Mouse (Mus musculus): Measurements from ENCODE around the gene Arhgef1. TPM values are rescaled to one million over a fixed set of nuclear protein-coding genes. Genes with fewer than 3 reads are reported as not detected.

Gene Arhgef1
- 60.8 TPM for polyA plus RNA-seq (2014; fragmentation: Illumina TruSeq; extraction: RNeasy Lipid Tissue Mini Kit (QIAGEN cat#74804); ENCODE audit: low read depth, low replicate concordance)

GRCm38 (mm10) chr7:24902630-24903443, at the start of gene Arhgef1:
Arhgef1 (plus strand) TSS chr7:24902912.

DNA sequence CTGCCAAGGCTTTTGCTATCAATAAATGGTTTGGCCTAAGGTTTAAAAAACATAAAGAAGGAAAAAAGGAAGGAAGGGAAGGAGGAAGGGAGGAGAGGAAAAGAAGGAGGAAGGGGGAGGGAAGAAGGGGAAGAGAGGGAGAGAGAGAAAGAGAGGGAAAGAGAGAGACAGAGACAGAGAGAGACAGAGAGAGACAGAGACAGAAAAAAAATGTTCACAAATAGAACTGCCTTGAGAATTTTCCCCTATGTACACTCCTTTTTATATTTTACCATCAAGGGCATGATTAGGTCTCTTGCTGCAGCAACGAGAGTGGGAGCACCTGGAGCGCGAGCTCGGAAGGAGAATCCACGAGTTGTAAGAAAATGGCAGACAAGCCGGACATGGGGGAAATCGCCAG, 40.8 kb upstream of the Arhgef1 start, which contains the start of gene Gm9844:
TSS of gene Gm9844 (plus strand) at position 301 of the 400 bp plus-strand sequence.

DNA sequence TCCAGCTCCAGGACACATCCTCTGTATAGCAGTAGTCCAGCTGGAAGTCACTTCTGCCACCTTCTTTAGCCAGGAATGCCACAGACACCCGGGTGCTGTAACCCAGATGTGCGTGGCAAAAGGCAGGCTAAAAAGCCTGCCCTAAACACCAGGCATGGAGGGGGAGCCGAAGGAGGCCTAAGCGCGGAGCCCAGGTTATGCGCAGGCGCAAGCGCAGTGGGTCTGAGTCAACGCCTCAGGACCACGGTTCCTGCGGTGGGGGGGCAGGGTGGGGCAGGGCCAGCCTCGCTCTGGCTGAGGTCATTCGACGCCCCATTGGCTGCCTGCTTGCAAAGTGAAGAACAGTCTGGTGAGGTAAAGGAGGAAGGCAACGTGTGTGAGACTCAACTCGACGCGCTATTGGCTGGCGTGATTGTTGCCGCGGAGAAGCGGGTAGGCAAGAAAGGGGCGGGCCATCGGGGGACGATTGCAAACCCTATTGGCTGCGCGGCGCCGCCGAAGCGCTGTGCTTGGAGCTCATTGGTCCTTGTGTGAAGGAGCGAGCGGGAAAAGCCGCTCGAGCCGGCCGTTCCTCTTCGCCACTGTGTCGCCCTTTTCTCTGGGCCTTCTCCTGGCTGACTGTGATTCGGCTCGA, 33.1 kb upstream of the Arhgef1 start, which contains the start of the genes Lypd4 and Dmrtc2:
TSS of gene Lypd4 (minus strand) at position 410 of the 634 bp plus-strand sequence.
TSS of gene Dmrtc2 (plus strand) at position 526 of the 634 bp plus-strand sequence.

GRCm38 (mm10) chr7:24883896-24884692, 18.6 kb upstream of the Arhgef1 start, which contains the start of gene Rps19:
Rps19 (plus strand) TSS chr7:24884371.

GRCm38 (mm10) chr7:24897224-24897623, 5.5 kb upstream of the Arhgef1 start, which contains the start of gene Cd79a:
Cd79a (plus strand) TSS chr7:24897381.

DNA sequence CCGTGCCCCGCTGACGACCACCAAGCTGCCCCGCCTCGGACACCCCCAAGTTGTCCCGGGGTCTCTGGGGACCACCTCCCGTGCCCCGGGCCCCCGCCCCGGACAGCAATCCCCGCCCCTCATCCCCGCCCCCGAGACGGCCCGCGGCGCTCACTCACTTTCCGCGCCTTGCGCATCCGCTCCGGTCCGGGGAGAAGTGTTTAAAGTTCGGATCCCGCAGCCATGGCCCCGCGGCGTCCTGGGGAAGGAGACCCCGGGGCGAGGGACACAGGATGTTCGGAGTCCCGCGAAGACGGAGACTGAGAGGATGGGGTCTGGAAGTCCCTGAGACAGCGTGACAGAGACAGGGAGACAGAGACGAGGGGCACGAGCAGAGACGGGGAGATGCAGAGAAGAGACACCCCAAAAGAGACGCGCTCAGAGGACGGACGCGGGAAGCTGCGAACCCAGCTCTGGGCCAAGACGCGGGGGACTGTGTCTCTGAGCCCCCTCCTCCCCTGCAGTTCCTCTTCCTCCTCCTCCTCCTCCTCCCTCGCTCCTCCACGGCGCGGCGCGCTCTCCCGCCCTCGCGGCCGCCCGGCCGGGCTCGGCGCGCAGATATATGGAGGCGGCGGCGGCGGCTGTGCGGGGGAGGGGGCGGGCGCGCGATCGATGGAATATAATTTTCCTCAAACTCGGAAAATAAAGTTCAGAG, 41.7 kb downstream of the Arhgef1 start, which contains the start of gene Gm4881:
TSS of gene Gm4881 (minus strand) at position 238 of the 694 bp plus-strand sequence.

GRCm38 (mm10) chr7:24971972-24972893, 69.5 kb downstream of the Arhgef1 start, which contains the start of gene Rabac1:
Rabac1 (minus strand) TSS chr7:24972754.

Other genes with a start within 250 kb of the Arhgef1 start
- gene Tex101, start 226.2 kb upstream of the Arhgef1 start, polyA plus RNA-seq (2014; fragmentation: Illumina TruSeq; extraction: RNeasy Lipid Tissue Mini Kit (QIAGEN cat#74804); ENCODE audit: low read depth, low replicate concordance), result not detected
- not detected for gene BC049730, start 193.7 kb upstream of the Arhgef1 start, polyA plus RNA-seq (2014; fragmentation: Illumina TruSeq; extraction: RNeasy Lipid Tissue Mini Kit (QIAGEN cat#74804); ENCODE audit: low read depth, low replicate concordance)
- not detected for gene Gm4763, start 176.0 kb upstream of the Arhgef1 start, polyA plus RNA-seq (2014; fragmentation: Illumina TruSeq; extraction: RNeasy Lipid Tissue Mini Kit (QIAGEN cat#74804); ENCODE audit: low read depth, low replicate concordance)
- gene Cd177, start 142.6 kb upstream of the Arhgef1 start, polyA plus RNA-seq (2014; fragmentation: Illumina TruSeq; extraction: RNeasy Lipid Tissue Mini Kit (QIAGEN cat#74804); ENCODE audit: low read depth, low replicate concordance), result not detected
- not detected for gene Ceacam10, start 125.7 kb upstream of the Arhgef1 start, polyA plus RNA-seq (2014; fragmentation: Illumina TruSeq; extraction: RNeasy Lipid Tissue Mini Kit (QIAGEN cat#74804); ENCODE audit: low read depth, low replicate concordance)
- gene Gm9844, start 40.7 kb upstream of the Arhgef1 start, polyA plus RNA-seq (2014; fragmentation: Illumina TruSeq; extraction: RNeasy Lipid Tissue Mini Kit (QIAGEN cat#74804); ENCODE audit: low read depth, low replicate concordance), result 1.5 TPM
- not detected for gene Lypd4, start 33.0 kb upstream of the Arhgef1 start, polyA plus RNA-seq (2014; fragmentation: Illumina TruSeq; extraction: RNeasy Lipid Tissue Mini Kit (QIAGEN cat#74804); ENCODE audit: low read depth, low replicate concordance)
- gene Dmrtc2, start 32.9 kb upstream of the Arhgef1 start, polyA plus RNA-seq (2014; fragmentation: Illumina TruSeq; extraction: RNeasy Lipid Tissue Mini Kit (QIAGEN cat#74804); ENCODE audit: low read depth, low replicate concordance), result not detected
- 531 TPM for gene Rps19, start 18.5 kb upstream of the Arhgef1 start, polyA plus RNA-seq (2014; fragmentation: Illumina TruSeq; extraction: RNeasy Lipid Tissue Mini Kit (QIAGEN cat#74804); ENCODE audit: low read depth, low replicate concordance)
- gene Cd79a, start 5.5 kb upstream of the Arhgef1 start, polyA plus RNA-seq (2014; fragmentation: Illumina TruSeq; extraction: RNeasy Lipid Tissue Mini Kit (QIAGEN cat#74804); ENCODE audit: low read depth, low replicate concordance), result 0.84 TPM
- gene Gm4881, start 41.6 kb downstream of the Arhgef1 start, polyA plus RNA-seq (2014; fragmentation: Illumina TruSeq; extraction: RNeasy Lipid Tissue Mini Kit (QIAGEN cat#74804); ENCODE audit: low read depth, low replicate concordance), result not detected
- gene Rabac1, start 69.8 kb downstream of the Arhgef1 start, polyA plus RNA-seq (2014; fragmentation: Illumina TruSeq; extraction: RNeasy Lipid Tissue Mini Kit (QIAGEN cat#74804); ENCODE audit: low read depth, low replicate concordance), result 283 TPM
- gene Atp1a3, start 103.0 kb downstream of the Arhgef1 start, polyA plus RNA-seq (2014; fragmentation: Illumina TruSeq; extraction: RNeasy Lipid Tissue Mini Kit (QIAGEN cat#74804); ENCODE audit: low read depth, low replicate concordance), result 0.39 TPM
- gene Grik5, start 169.4 kb downstream of the Arhgef1 start, polyA plus RNA-seq (2014; fragmentation: Illumina TruSeq; extraction: RNeasy Lipid Tissue Mini Kit (QIAGEN cat#74804); ENCODE audit: low read depth, low replicate concordance), result 5.2 TPM
- gene Zfp574, start 169.7 kb downstream of the Arhgef1 start, polyA plus RNA-seq (2014; fragmentation: Illumina TruSeq; extraction: RNeasy Lipid Tissue Mini Kit (QIAGEN cat#74804); ENCODE audit: low read depth, low replicate concordance), result 6.4 TPM

Data from heart, adult 10 weeks (tissue).